Mouse (Mus musculus) adrenal gland, adult 18-20 months (tissue): ENCODE results near the gene Mtmr10. TPM values are rescaled to one million over a fixed set of nuclear protein-coding genes. Genes with fewer than 3 reads are reported as not detected.
A peak's percentile ranks its signal among the peaks of the same experiment; 100 is the strongest.

Experiments used
- DNase-seq, 2 experiments: peaks; one replicate each; pipeline ENCODE4 v3.0.0; 2021 to 2022; ENCODE audit warnings: low spot score in 2 of 2
- total RNA-seq, 2 experiments: library from RNA; stranded (reverse); gene quantifications; 1 replicate in 1 of 2; 2 replicates in 1 of 2; pipeline ENCODE4 v1.2.3; 2021

Gene Mtmr10
- total RNA-seq, 2 experiments from 2014 or later, result 25.8 to 30.5 TPM

DNA sequence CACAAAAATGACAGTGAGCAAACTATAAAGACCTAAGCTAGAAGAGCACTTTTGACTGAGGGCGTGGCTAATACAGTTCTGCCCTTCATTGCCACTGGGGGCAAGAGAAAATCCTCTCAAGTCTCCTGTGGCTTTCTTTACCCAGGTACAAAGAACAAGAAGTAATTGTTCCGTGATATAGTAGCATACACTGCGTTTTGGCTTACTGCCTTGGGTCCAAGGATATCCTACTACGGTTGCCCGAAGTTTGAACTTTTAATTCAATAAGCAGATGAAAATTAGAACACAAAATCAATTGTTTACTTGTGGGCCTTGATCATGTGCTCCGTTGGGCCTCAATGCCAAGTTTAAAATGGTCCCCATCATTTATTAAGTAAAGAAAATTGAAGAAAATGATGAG, 3.0 kb downstream of the Mtmr10 start:
- no peak for DNase-seq

DNA sequence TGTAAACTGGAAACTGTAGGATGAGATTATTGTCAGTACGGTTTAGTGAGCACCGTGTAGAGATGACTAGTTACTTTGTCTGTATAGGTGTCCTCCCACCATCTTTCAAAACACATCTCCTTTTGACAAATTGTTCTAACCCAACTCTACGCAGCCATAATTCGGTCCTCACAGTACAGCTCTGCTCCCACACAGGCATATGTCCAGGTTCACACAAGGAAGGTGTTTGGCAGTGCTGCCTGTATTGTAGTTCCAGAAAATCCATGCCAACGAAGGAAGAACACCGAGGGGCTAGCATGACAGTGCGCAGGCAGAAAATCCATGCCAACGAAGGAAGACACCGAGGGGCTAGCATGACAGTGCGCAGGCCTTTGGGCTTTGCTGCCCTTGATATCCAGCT, 4.3 kb downstream of the Mtmr10 start:
- no peak for DNase-seq

GRCm38 (mm10) chr7:64296286-64297010, 9.0 kb downstream of the Mtmr10 start:
- DNase-seq, result no peak

GRCm38 (mm10) chr7:64310241-64310640, 22.8 kb downstream of the Mtmr10 start:
- DNase-seq, result no peak

DNA sequence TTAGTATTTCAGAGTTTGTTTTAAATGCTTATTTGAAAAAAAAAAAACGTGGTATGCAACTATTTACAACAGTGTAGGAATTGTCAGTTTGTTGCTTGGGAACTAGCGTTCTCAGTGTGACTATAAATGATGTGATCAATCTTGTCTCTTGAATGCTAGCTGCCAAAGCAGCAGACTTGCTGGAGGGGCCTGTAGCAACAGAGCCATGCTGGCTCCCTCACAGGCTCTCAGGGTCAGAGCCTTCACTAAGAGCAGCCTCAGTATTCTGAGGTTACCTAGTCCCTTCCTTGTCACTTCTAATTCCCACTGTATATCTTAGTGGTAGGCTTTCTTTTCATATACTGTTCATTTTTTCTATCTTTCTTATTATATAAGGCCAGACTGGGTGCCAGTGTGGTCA, 23.3 kb downstream of the Mtmr10 start:
- DNase-seq, result no peak

DNA sequence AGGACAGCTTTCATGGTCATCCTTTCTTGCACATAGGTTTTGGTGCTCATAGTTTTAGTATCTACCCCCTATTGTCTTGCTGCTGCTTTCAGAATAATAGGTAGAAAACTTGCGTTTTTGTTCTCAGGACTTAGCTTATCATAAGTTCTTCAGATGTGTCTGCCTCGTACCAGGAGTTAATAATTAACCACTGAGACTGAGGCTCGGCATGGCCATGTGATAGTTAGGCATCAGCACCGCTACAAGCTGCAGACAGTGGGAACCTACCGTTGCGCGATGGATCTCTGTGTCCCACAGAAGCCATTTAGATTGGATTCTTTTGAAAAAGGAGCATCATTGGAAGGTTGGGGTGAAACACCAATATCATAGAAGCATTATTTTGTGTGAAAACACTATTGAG, 25.4 kb downstream of the Mtmr10 start:
- no peak for DNase-seq

- no peak for DNase-seq
Measured at GRCm38 (mm10) chr7:64321125-64321524, 33.7 kb downstream of the Mtmr10 start.

DNA sequence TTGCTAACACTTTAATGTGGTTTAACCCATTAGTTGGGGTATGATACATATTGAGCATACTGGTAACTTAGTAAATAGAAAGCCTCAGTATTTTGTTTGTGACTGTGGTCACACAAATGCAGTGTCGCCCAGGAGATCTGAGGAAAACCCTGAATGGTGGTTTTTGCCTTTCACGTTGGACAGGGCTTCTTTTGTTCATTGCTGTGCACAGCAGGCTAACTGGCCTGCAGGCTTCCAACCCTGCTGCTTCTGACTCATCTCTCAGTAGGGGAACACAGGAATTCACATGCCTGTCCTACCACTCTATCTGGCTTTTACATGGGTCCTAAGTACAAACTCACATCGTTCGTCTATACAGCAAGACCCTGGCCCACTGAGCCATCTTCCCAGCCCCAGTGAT, 34.2 kb downstream of the Mtmr10 start:
- DNase-seq, result no peak

DNA sequence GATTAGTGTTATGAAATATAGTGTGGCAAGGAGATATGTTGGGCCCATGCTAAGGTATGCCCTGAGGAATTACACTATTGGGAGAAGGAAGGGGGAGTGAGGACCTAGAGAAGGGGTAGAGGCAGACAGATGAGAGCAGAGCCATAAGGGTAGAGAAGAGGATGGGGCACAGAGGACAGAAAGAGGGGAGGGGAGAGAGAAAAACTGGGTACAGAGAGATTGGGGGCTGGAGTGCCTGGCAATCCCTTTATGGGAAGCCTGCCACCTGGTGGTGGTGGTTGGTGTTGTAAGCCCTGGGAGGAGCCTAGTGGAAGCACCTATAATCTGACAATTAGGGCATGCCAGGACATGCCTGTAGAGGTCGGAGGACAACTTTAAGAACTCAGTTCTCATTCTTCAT, 39.4 kb downstream of the Mtmr10 start:
- peak; percentile 83 to 86 for DNase-seq

GRCm38 (mm10) chr7:64327486-64327885, 40.0 kb downstream of the Mtmr10 start:
- no peak for DNase-seq

GRCm38 (mm10) chr7:64331309-64331708, 43.9 kb downstream of the Mtmr10 start:
- DNase-seq, result no peak

DNA sequence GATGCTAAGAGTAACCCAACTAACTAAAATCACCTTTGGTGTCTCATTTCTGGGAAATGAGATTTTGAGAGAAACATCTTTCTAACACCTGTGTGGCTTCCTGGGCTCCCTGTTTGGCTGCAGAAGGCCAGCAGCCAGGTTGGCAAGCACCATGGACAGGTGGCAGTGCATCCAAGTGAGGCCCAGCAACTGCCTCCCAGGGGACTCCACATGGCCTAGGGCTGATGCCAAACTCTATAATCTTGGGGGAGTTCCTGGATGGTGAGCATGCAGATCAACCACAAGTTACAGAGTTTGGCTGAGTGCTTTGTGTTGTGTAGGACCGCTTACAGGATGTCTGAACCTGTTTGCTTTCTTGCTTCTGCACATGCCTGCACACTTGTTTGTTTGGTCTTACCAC, 45.2 kb downstream of the Mtmr10 start:
- no peak for DNase-seq

- DNase-seq, result no peak
Measured at GRCm38 (mm10) chr7:64347813-64348212, 60.4 kb downstream of the Mtmr10 start.

- DNase-seq, result no peak
Measured at GRCm38 (mm10) chr7:64349147-64349861, 61.9 kb downstream of the Mtmr10 start.

GRCm38 (mm10) chr7:64351087-64351486, 63.6 kb downstream of the Mtmr10 start:
- no peak for DNase-seq

DNA sequence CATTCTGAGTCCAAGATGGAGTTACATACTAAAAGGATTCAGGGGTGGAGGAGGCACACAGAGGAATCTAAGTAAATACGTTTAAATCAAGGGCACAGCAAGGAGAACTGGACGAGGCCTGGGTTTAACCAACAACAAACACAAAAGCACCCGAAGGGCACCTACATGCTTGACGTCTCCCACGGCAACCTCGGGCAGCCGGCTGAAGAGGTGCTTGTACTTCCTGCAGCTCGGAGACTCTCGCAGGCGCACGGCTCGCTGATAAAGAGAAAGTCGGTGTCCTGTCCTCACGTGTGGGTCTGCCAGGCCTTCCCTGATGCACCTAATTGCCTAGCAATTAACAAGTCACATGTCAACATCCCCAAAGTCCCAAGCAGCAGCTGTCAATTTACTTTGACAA, 66.8 kb downstream of the Mtmr10 start:
- DNase-seq, result no peak

GRCm38 (mm10) chr7:64356661-64357060, 69.2 kb downstream of the Mtmr10 start:
- DNase-seq, result no peak

DNA sequence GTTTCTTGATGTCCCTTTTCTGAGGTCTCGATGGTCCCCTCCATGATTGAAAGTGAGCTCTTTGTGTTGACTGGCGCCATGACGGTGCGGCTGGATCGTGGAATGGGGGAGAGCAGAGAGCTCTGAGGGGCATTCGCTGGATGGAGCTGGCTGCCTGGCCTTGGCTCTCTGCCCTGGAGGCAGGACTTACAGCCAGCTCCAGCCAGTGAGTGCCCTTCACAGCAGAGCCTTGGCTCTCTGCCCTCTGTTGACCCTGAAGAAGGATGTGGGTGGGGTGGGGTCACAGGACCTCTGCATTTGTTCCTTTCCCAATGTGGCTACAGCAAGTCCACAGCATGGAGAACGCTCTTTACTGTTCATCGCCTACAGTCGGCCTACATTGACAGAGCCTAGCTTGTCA, 70.0 kb downstream of the Mtmr10 start:
- peak; percentile 51 to 65 for DNase-seq

GRCm38 (mm10) chr7:64358666-64359065, 71.2 kb downstream of the Mtmr10 start:
- no peak for DNase-seq

DNA sequence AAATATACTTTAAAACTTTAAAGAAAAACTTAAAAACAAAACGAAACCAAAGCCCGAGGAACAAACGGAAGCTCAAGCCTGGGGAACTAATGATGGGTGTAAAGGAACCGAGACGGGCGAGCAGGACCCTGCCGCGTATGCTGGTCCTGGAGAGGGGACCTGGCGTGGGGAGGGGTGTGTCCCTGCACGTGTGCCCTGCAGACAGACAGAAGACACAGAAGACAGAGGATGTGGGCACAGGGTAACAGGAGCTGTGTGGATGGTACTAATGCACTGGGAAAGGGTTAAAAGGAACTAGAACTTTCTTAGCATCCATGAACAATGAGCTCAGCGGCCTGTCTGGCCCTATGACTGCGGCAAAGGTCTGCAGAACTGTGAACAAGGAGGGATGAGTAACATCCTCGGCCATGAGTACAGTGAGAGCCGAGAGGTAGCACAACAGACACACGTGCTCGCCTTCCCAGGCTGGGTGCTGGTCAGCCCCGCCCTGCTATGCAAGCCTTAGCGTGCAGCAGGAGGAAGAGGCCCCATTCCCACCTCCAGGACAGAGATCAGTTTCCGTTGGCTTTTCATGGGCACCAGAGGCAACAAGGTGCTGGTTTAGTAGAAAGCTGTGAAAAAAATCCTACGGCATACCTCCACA, 72.6 kb downstream of the Mtmr10 start:
- DNase-seq, result no peak

DNA sequence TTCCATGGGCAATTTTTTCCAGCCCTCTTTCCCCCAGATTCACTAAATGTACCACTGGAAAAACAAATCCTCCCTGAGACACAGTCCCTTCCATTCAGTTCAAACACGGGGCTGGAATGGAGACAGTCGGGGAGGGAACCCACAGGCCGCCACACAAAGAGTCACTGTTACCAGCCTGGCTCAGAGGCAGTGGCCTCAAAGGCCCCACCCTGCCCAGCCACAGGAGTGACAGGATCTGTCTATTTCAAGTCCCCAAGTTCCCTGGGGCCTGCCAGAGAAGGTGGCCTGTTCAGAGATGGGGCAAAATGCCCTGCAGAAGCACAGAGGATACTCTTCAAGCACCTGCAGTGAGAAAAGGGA, 73.1 kb downstream of the Mtmr10 start:
- no peak for DNase-seq

- DNase-seq, result no peak
Measured at GRCm38 (mm10) chr7:64365863-64366262, 78.4 kb downstream of the Mtmr10 start.
